Mouse (Mus musculus): ENCODE results near the gene Raet1e. TPM values are rescaled to one million over a fixed set of nuclear protein-coding genes. Genes with fewer than 3 reads are reported as not detected.
"Not testable (repeated sequence)": the region's sequence is repeated elsewhere in the genome, so short reads cannot be mapped to it uniquely, and the experiment has no call there.

The Raet1e gene
- polyA plus RNA-seq, 1 experiment from 2014 or later = 2.6 TPM

GRCm38 (mm10) chr10:22297033-22297762, 138.8 kb downstream of the Raet1e start:
- H3K9ac ChIP-seq = no peak overlapping the region
- WGBS (ENCODE audit: insufficient replicate concordance) = 41% methylated on average over 5 of the region's 5 CpGs
- no peak overlapping the region for H3K27ac ChIP-seq (replicated peaks)
- no peaks in the 10 kb centered on the region for H3K27me3 ChIP-seq
- no peak overlapping the region for H3K4me2 ChIP-seq
- no peak for ATAC-seq (ENCODE audit: insufficient read depth)
- H3K36me3 ChIP-seq (replicated peaks) = no peaks in the 10 kb centered on the region
- H3K9me3 ChIP-seq (replicated peaks) = no peaks in the 10 kb centered on the region
- no peaks in the 10 kb centered on the region for H3K4me1 ChIP-seq (replicated peaks)
- no peak overlapping the region for H3K4me3 ChIP-seq (replicated peaks)

- Histone ChIP-seq H3K4me1 (replicated peaks) (no peaks in the 10 kb centered on the region), H3K9me3 (replicated peaks) (no peaks in the 10 kb centered on the region), H3K36me3 (replicated peaks) (no peaks in the 10 kb centered on the region), H3K27ac (replicated peaks) (no peak overlapping the region), H3K4me3 (replicated peaks) (no peak overlapping the region), H3K27me3 (no peaks in the 10 kb centered on the region), H3K9ac (no peak overlapping the region), H3K4me2 (no peak overlapping the region)
- ATAC-seq (ENCODE audit: insufficient read depth) = no peak
- 58% methylated on average over 8 of the region's 8 CpGs for WGBS (ENCODE audit: insufficient replicate concordance)
These were observed 139.5 kb downstream of the Raet1e start for GRCm38 (mm10) chr10:22297766-22298461.

GRCm38 (mm10) chr10:22299324-22299723, 141.0 kb downstream of the Raet1e start:
- H3K9me3 ChIP-seq (replicated peaks) = no peaks in the 10 kb centered on the region
- H3K4me2 ChIP-seq = no peak overlapping the region
- no peak for ATAC-seq (ENCODE audit: insufficient read depth)
- no peaks in the 10 kb centered on the region for H3K4me1 ChIP-seq (replicated peaks)
- no peak overlapping the region for H3K4me3 ChIP-seq (replicated peaks)
- no peak overlapping the region for H3K27ac ChIP-seq (replicated peaks)
- H3K36me3 ChIP-seq (replicated peaks) = no peaks in the 10 kb centered on the region
- WGBS (ENCODE audit: insufficient replicate concordance) = 24% methylated on average over 2 of the region's 2 CpGs
- H3K9ac ChIP-seq = no peak overlapping the region
- H3K27me3 ChIP-seq = no peaks in the 10 kb centered on the region

- Histone ChIP-seq H3K36me3 (replicated peaks) (no peaks in the 10 kb centered on the region), H3K9me3 (replicated peaks) (no peaks in the 10 kb centered on the region), H3K4me2 (no peak overlapping the region), H3K9ac (no peak overlapping the region), H3K4me3 (replicated peaks) (peak overlapping the region; percentile 23), H3K27ac (replicated peaks) (peak overlapping the region; percentile 46; the same call in 1 of the 2 replicates), H3K4me1 (replicated peaks) (no peaks in the 10 kb centered on the region), H3K27me3 (no peaks in the 10 kb centered on the region)
- ATAC-seq (ENCODE audit: insufficient read depth) = no peak
- 27% methylated on average over 1 of the region's 1 CpGs for WGBS (ENCODE audit: insufficient replicate concordance)
These were observed 143.3 kb downstream of the Raet1e start for GRCm38 (mm10) chr10:22301641-22302040.

GRCm38 (mm10) chr10:22302344-22303057, 144.1 kb downstream of the Raet1e start:
- Histone ChIP-seq H3K4me2 (no peak overlapping the region), H3K36me3 (replicated peaks) (no peaks in the 10 kb centered on the region), H3K27me3 (no peaks in the 10 kb centered on the region), H3K4me1 (replicated peaks) (no peaks in the 10 kb centered on the region), H3K27ac (replicated peaks) (no peak overlapping the region), H3K4me3 (replicated peaks) (peak overlapping the region; percentile 23), H3K9me3 (replicated peaks) (no peaks in the 10 kb centered on the region), H3K9ac (no peak overlapping the region)
- 15% methylated on average over 5 of the region's 5 CpGs for WGBS (ENCODE audit: insufficient replicate concordance)
- no peak for ATAC-seq (ENCODE audit: insufficient read depth)

- H3K4me1 ChIP-seq (replicated peaks) = no peaks in the 10 kb centered on the region
- ATAC-seq (ENCODE audit: insufficient read depth) = no peak
- no peak overlapping the region for H3K9ac ChIP-seq
- no peaks in the 10 kb centered on the region for H3K9me3 ChIP-seq (replicated peaks)
- no peak overlapping the region for H3K4me2 ChIP-seq
- WGBS (ENCODE audit: insufficient replicate concordance) = 67% methylated on average over 6 of the region's 6 CpGs
- no peaks in the 10 kb centered on the region for H3K36me3 ChIP-seq (replicated peaks)
- no peak overlapping the region for H3K27ac ChIP-seq (replicated peaks)
- H3K4me3 ChIP-seq (replicated peaks) = no peak overlapping the region
- no peaks in the 10 kb centered on the region for H3K27me3 ChIP-seq
These were observed 145.4 kb downstream of the Raet1e start for GRCm38 (mm10) chr10:22303736-22304135.

- no peak overlapping the region for H3K4me2 ChIP-seq
- H3K4me1 ChIP-seq (replicated peaks) = no peaks in the 10 kb centered on the region
- no peak overlapping the region for H3K9ac ChIP-seq
- no peaks in the 10 kb centered on the region for H3K9me3 ChIP-seq (replicated peaks)
- ATAC-seq (ENCODE audit: insufficient read depth) = no peak
- H3K4me3 ChIP-seq (replicated peaks) = no peak overlapping the region
- 59% methylated on average over 4 of the region's 4 CpGs for WGBS (ENCODE audit: insufficient replicate concordance)
- no peak overlapping the region for H3K27ac ChIP-seq (replicated peaks)
- no peaks in the 10 kb centered on the region for H3K27me3 ChIP-seq
- no peaks in the 10 kb centered on the region for H3K36me3 ChIP-seq (replicated peaks)
These were observed 147.4 kb downstream of the Raet1e start for GRCm38 (mm10) chr10:22305801-22306200.

- no peaks in the 10 kb centered on the region for H3K9me3 ChIP-seq (replicated peaks)
- no peaks in the 10 kb centered on the region for H3K27me3 ChIP-seq
- H3K4me2 ChIP-seq = peak overlapping the region; percentile 18
- 0 out of 2 replicates have a peak overlapping the region, but pooled peaks have one; percentile 22 for H3K4me3 ChIP-seq (replicated peaks)
- WGBS (ENCODE audit: insufficient replicate concordance) = 12% methylated on average over 4 of the region's 4 CpGs
- H3K36me3 ChIP-seq (replicated peaks) = no peaks in the 10 kb centered on the region
- ATAC-seq (ENCODE audit: insufficient read depth) = no peak
- H3K4me1 ChIP-seq (replicated peaks) = no peaks in the 10 kb centered on the region
- H3K9ac ChIP-seq = no peak overlapping the region
- no peak overlapping the region for H3K27ac ChIP-seq (replicated peaks)
These were observed 148.1 kb downstream of the Raet1e start for GRCm38 (mm10) chr10:22306452-22306851.

- Histone ChIP-seq H3K27me3 (no peaks in the 10 kb centered on the region), H3K9ac (no peak overlapping the region), H3K9me3 (replicated peaks) (no peaks in the 10 kb centered on the region), H3K4me3 (replicated peaks) (no peak overlapping the region), H3K4me1 (replicated peaks) (no peaks in the 10 kb centered on the region), H3K4me2 (no peak overlapping the region), H3K36me3 (replicated peaks) (no peaks in the 10 kb centered on the region), H3K27ac (replicated peaks) (no peak overlapping the region)
- WGBS (ENCODE audit: insufficient replicate concordance) = 29% methylated on average over 1 of the region's 1 CpGs
- no peak for ATAC-seq (ENCODE audit: insufficient read depth)
These were observed 149.9 kb downstream of the Raet1e start for GRCm38 (mm10) chr10:22308221-22308620.

- H3K9ac ChIP-seq = no peak overlapping the region
- H3K4me1 ChIP-seq (replicated peaks) = no peaks in the 10 kb centered on the region
- no peak overlapping the region for H3K27ac ChIP-seq (replicated peaks)
- H3K36me3 ChIP-seq (replicated peaks) = no peaks in the 10 kb centered on the region
- no peak for ATAC-seq (ENCODE audit: insufficient read depth)
- 67% methylated on average over 2 of the region's 2 CpGs for WGBS (ENCODE audit: insufficient replicate concordance)
- no peak overlapping the region for H3K4me2 ChIP-seq
- no peak overlapping the region for H3K4me3 ChIP-seq (replicated peaks)
- H3K27me3 ChIP-seq = no peaks in the 10 kb centered on the region
- no peaks in the 10 kb centered on the region for H3K9me3 ChIP-seq (replicated peaks)
These were observed 164.5 kb downstream of the Raet1e start for GRCm38 (mm10) chr10:22322858-22323257.

- not testable (repeated sequence) for H3K27ac ChIP-seq (replicated peaks); H3K36me3 ChIP-seq (replicated peaks); H3K4me1 ChIP-seq (replicated peaks); H3K9ac ChIP-seq; H3K4me3 ChIP-seq (replicated peaks); H3K4me2 ChIP-seq; ATAC-seq (ENCODE audit: insufficient read depth); H3K9me3 ChIP-seq (replicated peaks); H3K27me3 ChIP-seq
- 56% methylated on average over 4 of the region's 4 CpGs for WGBS (ENCODE audit: insufficient replicate concordance)
These were observed 187.4 kb downstream of the Raet1e start for GRCm38 (mm10) chr10:22345721-22346120.
